Comparison of ENCODE assay signal across 28 mouse cellular contexts in the genomic region with DNA sequence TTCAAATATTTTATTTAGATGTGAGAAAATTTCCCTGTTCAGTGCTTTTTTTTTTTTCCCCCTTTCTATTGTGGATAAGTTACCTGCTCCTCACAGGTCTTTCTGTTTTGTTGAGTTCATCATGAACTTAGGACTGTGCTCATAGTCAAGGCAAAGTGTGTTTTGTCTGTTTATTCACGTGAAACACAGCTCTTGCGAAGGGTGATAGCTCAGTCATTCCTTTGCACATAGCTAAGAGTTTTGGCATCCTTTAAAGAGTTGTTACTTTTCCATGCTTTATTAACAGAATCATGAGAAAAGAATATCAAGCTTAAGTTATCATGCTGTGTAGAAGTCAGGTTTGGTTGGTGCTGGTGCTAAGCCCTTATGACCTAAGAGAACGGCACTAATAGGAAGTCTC. TPM values are rescaled to one million over a fixed set of nuclear protein-coding genes. Genes with fewer than 3 reads are reported as not detected.
DNase-seq lines count a peak whose midpoint lies in the region; ATAC-seq and TF ChIP-seq lines count a peak whose summit lies in the region.
"Had no signal": no experiment of that assay in that cellular context is flagged by ENCODE, and none has a peak within 500 bp of the region (broad histone marks: within the 10 kb centered on the region; RNA-seq: fewer than 3 reads in every experiment).

No protein-coding gene starts in this region.

- peaks cover 18% of the 10 kb centered on the region; the same call in 1 of the 2 replicates for H3K79me2 ChIP-seq in liver, adult 2 months (ENCODE audit: control insufficient read depth, insufficient read depth, low read length)

- no peak for ATAC-seq in kidney, embryonic 16.5 days (ENCODE audit: low FRiP score, low TSS enrichment)
- ATAC-seq in liver, embryonic 11.5 days (replicated peaks; ENCODE audit: low FRiP score) = no peak
- peak; percentile 55 for ATAC-seq in liver, embryonic 16.5 days (ENCODE audit: low read depth)
- ATAC-seq in liver, postnatal 0 days = peak; percentile 49; the same call in 1 of the 2 replicates
- no peak for ATAC-seq in forebrain, embryonic 15.5 days (replicated peaks)
- ATAC-seq: activated CD4-positive, CD25-positive, alpha-beta regulatory T cell, adult 4 months; forebrain, embryonic 13.5 days; forebrain, embryonic 16.5 days had no signal

- WGBS in kidney, adult 2 months = 40% methylated on average over 3 of the region's 3 CpGs
- 78% methylated on average over 3 of the region's 3 CpGs for WGBS in kidney, embryonic 16.5 days
- 29% methylated on average over 3 of the region's 3 CpGs for WGBS in liver, adult 2 months
- 78% methylated on average over 3 of the region's 3 CpGs for WGBS in liver, embryonic 11.5 days
- WGBS in liver, embryonic 16.5 days (ENCODE audit: insufficient replicate concordance) = 56% methylated on average over 3 of the region's 3 CpGs
- WGBS in liver, postnatal 0 days (ENCODE audit: insufficient replicate concordance) = 53% methylated on average over 3 of the region's 3 CpGs
- WGBS in forebrain, embryonic 15.5 days = 84% methylated on average over 3 of the region's 3 CpGs

- TF ChIP-seq CTCF in kidney, adult 2 months (conservative IDR thresholded peaks at IDR 0.05; ENCODE audit: insufficient read depth, insufficient read length, low read depth, low read length) = no peak
- no peak for TF ChIP-seq CTCF in liver, adult 2 months (IDR thresholded peaks at IDR 0.05; ENCODE audit: low read depth, low read length)
- no peak for TF ChIP-seq CTCF in liver, postnatal 0 days (IDR thresholded peaks at IDR 0.05; ENCODE audit: low read depth)

- H3K4me1 ChIP-seq in kidney, adult 2 months (ENCODE audit: control insufficient read depth, insufficient read depth, low read length) = peaks cover 49% of the 10 kb centered on the region
- peaks cover 37% of the 10 kb centered on the region for H3K4me1 ChIP-seq in kidney, embryonic 16.5 days (ENCODE audit: insufficient read depth, low read length)
- H3K4me1 ChIP-seq in liver, adult 2 months (ENCODE audit: control insufficient read depth, insufficient read depth, low read length) = peaks cover 44% of the 10 kb centered on the region
- H3K4me1 ChIP-seq in liver, embryonic 11.5 days (replicated peaks; ENCODE audit: control insufficient read depth, insufficient read depth, low read length) = peaks cover 22% of the 10 kb centered on the region
- H3K4me1 ChIP-seq in liver, embryonic 16.5 days (ENCODE audit: control insufficient read depth, low read depth, low read length) = peaks cover 8% of the 10 kb centered on the region
- peaks cover 24% of the 10 kb centered on the region for H3K4me1 ChIP-seq in liver, postnatal 0 days (ENCODE audit: insufficient read depth)
- H3K4me1 ChIP-seq in forebrain, embryonic 15.5 days = no peaks in the 10 kb centered on the region
- H3K4me1 ChIP-seq: embryonic facial prominence, embryonic 12.5 days had no signal

- no peak overlapping the region for H3K4me2 ChIP-seq in kidney, embryonic 16.5 days (replicated peaks; ENCODE audit: low read depth, low read length)
- no peak overlapping the region for H3K4me2 ChIP-seq in liver, embryonic 11.5 days
- no peak overlapping the region for H3K4me2 ChIP-seq in liver, embryonic 16.5 days (ENCODE audit: low read depth, low read length)
- H3K4me2 ChIP-seq in liver, postnatal 0 days (ENCODE audit: low read depth, low read length) = no peak overlapping the region
- no peak overlapping the region for H3K4me2 ChIP-seq in forebrain, embryonic 15.5 days (replicated peaks)
- H3K4me2 ChIP-seq: embryonic facial prominence, embryonic 12.5 days; forebrain, embryonic 13.5 days had no signal

- no peak for TF ChIP-seq POLR2A in kidney, adult 2 months (IDR thresholded peaks at IDR 0.05; ENCODE audit: low read depth, low read length)
- TF ChIP-seq POLR2A in liver, adult 2 months (IDR thresholded peaks at IDR 0.05; ENCODE audit: extremely low read depth, insufficient read depth, low read length) = no peak

- no peak overlapping the region for H3K4me3 ChIP-seq in kidney, adult 2 months (ENCODE audit: insufficient read depth, low read depth, low read length)
- no peak overlapping the region for H3K4me3 ChIP-seq in kidney, embryonic 16.5 days (ENCODE audit: low read length)
- H3K4me3 ChIP-seq in liver, adult 2 months (ENCODE audit: insufficient read depth, low read depth, low read length) = no peak overlapping the region
- no peak overlapping the region for H3K4me3 ChIP-seq in liver, embryonic 11.5 days (ENCODE audit: low read depth, low read length)
- no peak overlapping the region for H3K4me3 ChIP-seq in liver, embryonic 16.5 days (ENCODE audit: low read depth, low read length)
- no peak overlapping the region for H3K4me3 ChIP-seq in liver, postnatal 0 days (ENCODE audit: low read depth, low read length)
- H3K4me3 ChIP-seq in forebrain, embryonic 15.5 days = no peak overlapping the region
- H3K4me3 ChIP-seq: embryonic facial prominence, embryonic 10.5 days; embryonic facial prominence, embryonic 12.5 days; forebrain, embryonic 13.5 days had no signal

- no peak overlapping the region for H3K9ac ChIP-seq in kidney, embryonic 16.5 days (replicated peaks; ENCODE audit: low read length)
- no peak overlapping the region for H3K9ac ChIP-seq in liver, adult 2 months (ENCODE audit: low read depth, low read length)
- H3K9ac ChIP-seq in liver, embryonic 11.5 days (ENCODE audit: low read depth, low read length) = no peak overlapping the region
- H3K9ac ChIP-seq in liver, embryonic 16.5 days (ENCODE audit: low read depth, low read length) = no peak overlapping the region
- no peak overlapping the region for H3K9ac ChIP-seq in liver, postnatal 0 days (replicated peaks)
- no peak overlapping the region for H3K9ac ChIP-seq in forebrain, embryonic 15.5 days (replicated peaks)
- H3K9ac ChIP-seq: embryonic facial prominence, embryonic 12.5 days; forebrain, embryonic 13.5 days had no signal

- no peaks in the 10 kb centered on the region for H3K9me3 ChIP-seq in kidney, embryonic 16.5 days (ENCODE audit: low read length)
- H3K9me3 ChIP-seq in liver, embryonic 11.5 days (ENCODE audit: control insufficient read depth, low read length) = no peaks in the 10 kb centered on the region
- no peaks in the 10 kb centered on the region for H3K9me3 ChIP-seq in liver, embryonic 16.5 days (replicated peaks; ENCODE audit: control insufficient read depth, low read length)
- H3K9me3 ChIP-seq in liver, postnatal 0 days (ENCODE audit: low read length) = no peaks in the 10 kb centered on the region
- H3K9me3 ChIP-seq in forebrain, embryonic 15.5 days = no peaks in the 10 kb centered on the region
- H3K9me3 ChIP-seq: embryonic facial prominence, embryonic 12.5 days; forebrain, embryonic 13.5 days had no signal

- H3K27me3 ChIP-seq in kidney, adult 2 months (replicated peaks; ENCODE audit: control insufficient read depth, insufficient read depth, low read length) = no peaks in the 10 kb centered on the region
- no peaks in the 10 kb centered on the region for H3K27me3 ChIP-seq in kidney, embryonic 16.5 days (ENCODE audit: insufficient read depth, low read length)
- no peaks in the 10 kb centered on the region for H3K27me3 ChIP-seq in liver, adult 2 months (ENCODE audit: control insufficient read depth, insufficient read depth, low read length)
- no peaks in the 10 kb centered on the region for H3K27me3 ChIP-seq in liver, embryonic 11.5 days (replicated peaks; ENCODE audit: control insufficient read depth, insufficient read depth, low read length)
- no peaks in the 10 kb centered on the region for H3K27me3 ChIP-seq in liver, embryonic 16.5 days (ENCODE audit: control insufficient read depth, insufficient read depth, low read depth, low read length)
- no peaks in the 10 kb centered on the region for H3K27me3 ChIP-seq in liver, postnatal 0 days (ENCODE audit: insufficient read depth, low read length)
- H3K27me3 ChIP-seq in forebrain, embryonic 15.5 days = no peaks in the 10 kb centered on the region
- H3K27me3 ChIP-seq: embryonic facial prominence, embryonic 12.5 days; forebrain, embryonic 13.5 days had no signal

- peak; percentile 78 for DNase-seq in kidney, adult 2 months
- peak; percentile 97 for DNase-seq in liver, adult 2 months (ENCODE audit: extremely low read depth, low read depth, low spot score)
- no peak for DNase-seq in liver, embryonic 11.5 days (ENCODE audit: low spot score)
- no peak for DNase-seq in liver
- no peak for DNase-seq in liver, postnatal 0 days
- DNase-seq: adrenal gland, adult 8-10 months; adrenal gland, postnatal 14 days; adrenal gland, postnatal 36 days; cerebellum, adult 11-12 months; cerebellum, adult 2 months; cerebellum, adult 9-10 months; cerebellum, postnatal 10 days; cerebellum, postnatal 25 days had no signal

- H3K36me3 ChIP-seq in kidney, adult 2 months (ENCODE audit: control insufficient read depth, insufficient read depth, low read length) = no peaks in the 10 kb centered on the region
- peaks cover 6% of the 10 kb centered on the region; the same call in 1 of the 2 replicates for H3K36me3 ChIP-seq in kidney, embryonic 16.5 days (ENCODE audit: insufficient read depth, low read length)
- no peaks in the 10 kb centered on the region for H3K36me3 ChIP-seq in liver, adult 2 months (ENCODE audit: control insufficient read depth, insufficient read depth, low read length)
- no peaks in the 10 kb centered on the region for H3K36me3 ChIP-seq in liver, embryonic 11.5 days (ENCODE audit: control insufficient read depth, insufficient read depth, low read length)
- no peaks in the 10 kb centered on the region for H3K36me3 ChIP-seq in liver, embryonic 16.5 days (ENCODE audit: control insufficient read depth, insufficient read depth)
- H3K36me3 ChIP-seq in liver, postnatal 0 days (replicated peaks; ENCODE audit: insufficient read depth, low read length) = no peaks in the 10 kb centered on the region
- H3K36me3 ChIP-seq in forebrain, embryonic 15.5 days = no peaks in the 10 kb centered on the region
- H3K36me3 ChIP-seq: embryonic facial prominence, embryonic 12.5 days had no signal

- no peak overlapping the region; the same call in 1 of the 2 replicates for H3K27ac ChIP-seq in kidney, adult 2 months (ENCODE audit: insufficient read depth, low read depth, low read length)
- no peak overlapping the region for H3K27ac ChIP-seq in kidney, embryonic 16.5 days (ENCODE audit: low read length)
- peak overlapping the region; percentile 48; the same call in 1 of the 2 replicates for H3K27ac ChIP-seq in liver, adult 2 months (replicated peaks; ENCODE audit: insufficient read depth, low read depth, low read length)
- no peak overlapping the region for H3K27ac ChIP-seq in liver, embryonic 11.5 days (ENCODE audit: low read depth, low read length)
- H3K27ac ChIP-seq in liver, embryonic 16.5 days (ENCODE audit: low read length) = no peak overlapping the region
- H3K27ac ChIP-seq in liver, postnatal 0 days (ENCODE audit: low read depth) = peak overlapping the region; percentile 41; the same call in 1 of the 2 replicates
- H3K27ac ChIP-seq in forebrain, embryonic 15.5 days (replicated peaks) = no peak overlapping the region
- H3K27ac ChIP-seq: embryonic facial prominence, embryonic 10.5 days; embryonic facial prominence, embryonic 12.5 days; forebrain, embryonic 13.5 days had no signal

- TF ChIP-seq EP300 in liver, postnatal 0 days (IDR thresholded peaks at IDR 0.05; ENCODE audit: low read depth) = no peak

RNA-seq across cellular contexts. Expression of a gene that starts 16.4 kb away (rescaled TPM):
- polyA plus RNA-seq in kidney, adult 2 months (2012; rRNA removed) = 20.6 and 23.4 TPM in 2 replicates
- 66.1 and 71.1 TPM in 2 replicates for polyA plus RNA-seq in kidney, embryonic 16.5 days (2015; fragmentation: Nextera tagmentation; extraction: Ambion mirVana)
- total RNA-seq in liver, adult 2 months (2014; rRNA removed) = 20.8 and 24.1 TPM in 2 replicates
- polyA plus RNA-seq in liver, adult 2 months (2012; rRNA removed) = 6.7 and 6.9 TPM in 2 replicates
- polyA plus RNA-seq in liver, embryonic 11.5 days (2014; fragmentation: Nextera tagmentation; extraction: Ambion mirVana) = 31.1 and 33.1 TPM in 2 replicates
- polyA plus RNA-seq in liver, embryonic 16.5 days (2015; fragmentation: Nextera tagmentation; extraction: Ambion mirVana) = 12.9 and 14.4 TPM in 2 replicates
- 8.9 and 11.3 TPM in 2 replicates for polyA plus RNA-seq in liver, postnatal 0 days (2015; fragmentation: Nextera tagmentation; extraction: Ambion mirVana)
- 14.2 and 19.4 TPM in 2 replicates for polyA plus RNA-seq in forebrain, embryonic 15.5 days (2015; fragmentation: Nextera tagmentation; extraction: Ambion mirVana)

RNA-seq across cellular contexts. Expression of a gene that starts 49.5 kb away (rescaled TPM):
- polyA plus RNA-seq in kidney, adult 2 months (2012; rRNA removed) = 0.07 TPM in 1 of 2 replicates, not detected in the other
- 0.17 and 0.37 TPM in 2 replicates for polyA plus RNA-seq in kidney, embryonic 16.5 days (2015; fragmentation: Nextera tagmentation; extraction: Ambion mirVana)
- total RNA-seq in liver, adult 2 months (2014; rRNA removed) = not detected in 2 replicates
- not detected in 2 replicates for polyA plus RNA-seq in liver, adult 2 months (2012; rRNA removed)
- 0.08 and 0.17 TPM in 2 replicates for polyA plus RNA-seq in liver, embryonic 11.5 days (2014; fragmentation: Nextera tagmentation; extraction: Ambion mirVana)
- polyA plus RNA-seq in liver, embryonic 16.5 days (2015; fragmentation: Nextera tagmentation; extraction: Ambion mirVana) = 0.04 TPM in 1 of 2 replicates, not detected in the other
- 0.05 TPM in 1 of 2 replicates, not detected in the other for polyA plus RNA-seq in liver, postnatal 0 days (2015; fragmentation: Nextera tagmentation; extraction: Ambion mirVana)
- polyA plus RNA-seq in forebrain, embryonic 15.5 days (2015; fragmentation: Nextera tagmentation; extraction: Ambion mirVana) = not detected in 2 replicates
- total RNA-seq: adrenal gland, adult 18-20 months; adrenal gland, adult 8-10 months; adrenal gland, postnatal 14 days; adrenal gland, postnatal 36 days; MEL had no signal
- polyA plus RNA-seq: activated CD4-positive, CD25-positive, alpha-beta regulatory T cell, adult 4 months; cerebellum, adult 2 months; cortical plate, adult 2 months; forebrain, embryonic 16.5 days had no signal

RNA-seq across cellular contexts. Expression of a gene that starts 54.8 kb away (rescaled TPM):
- 0.11 TPM in 1 of 2 replicates, not detected in the other for polyA plus RNA-seq in kidney, adult 2 months (2012; rRNA removed)
- polyA plus RNA-seq in kidney, embryonic 16.5 days (2015; fragmentation: Nextera tagmentation; extraction: Ambion mirVana) = not detected in 2 replicates
- total RNA-seq in liver, adult 2 months (2014; rRNA removed) = not detected in 2 replicates
- 0.06 TPM in 1 of 2 replicates, not detected in the other for polyA plus RNA-seq in liver, adult 2 months (2012; rRNA removed)
- polyA plus RNA-seq in liver, embryonic 11.5 days (2014; fragmentation: Nextera tagmentation; extraction: Ambion mirVana) = not detected in 2 replicates
- polyA plus RNA-seq in liver, embryonic 16.5 days (2015; fragmentation: Nextera tagmentation; extraction: Ambion mirVana) = not detected in 2 replicates
- polyA plus RNA-seq in liver, postnatal 0 days (2015; fragmentation: Nextera tagmentation; extraction: Ambion mirVana) = not detected in 2 replicates
- polyA plus RNA-seq in forebrain, embryonic 15.5 days (2015; fragmentation: Nextera tagmentation; extraction: Ambion mirVana) = not detected in 2 replicates
- total RNA-seq: adrenal gland, adult 18-20 months; adrenal gland, adult 8-10 months; adrenal gland, postnatal 14 days; adrenal gland, postnatal 36 days; ES-E14; MEL had no signal
- polyA plus RNA-seq: activated CD4-positive, CD25-positive, alpha-beta regulatory T cell, adult 4 months; C2C12; cerebellum, adult 2 months; embryonic facial prominence, embryonic 10.5 days; embryonic facial prominence, embryonic 12.5 days; embryonic facial prominence, embryonic 14.5 days; forebrain, embryonic 11.5 days; forebrain, embryonic 13.5 days; forebrain, embryonic 16.5 days had no signal

Comparison
In these comparisons a context has a peak if more than half of its experiments do, and no peak if none do; other contexts are left out.
1. DNase-seq: peak in kidney, adult 2 months (single experiment) and liver, adult 2 months (single experiment); none in liver, embryonic 11.5 days (single experiment), liver (single experiment) and liver, postnatal 0 days (single experiment).
2. H3K27ac ChIP-seq: peak in liver, adult 2 months (single experiment) and liver, postnatal 0 days (single experiment); none in kidney, adult 2 months (single experiment), kidney, embryonic 16.5 days (single experiment), liver, embryonic 11.5 days (single experiment), liver, embryonic 16.5 days (single experiment) and forebrain, embryonic 15.5 days (single experiment).
3. ATAC-seq: peak in liver, embryonic 16.5 days (single experiment) and liver, postnatal 0 days (single experiment); none in kidney, embryonic 16.5 days (single experiment), liver, embryonic 11.5 days (single experiment) and forebrain, embryonic 15.5 days (single experiment).